Mouse (Mus musculus) embryo, embryonic 11 days (tissue): ENCODE data around the gene Fam25c.
A peak's percentile ranks its signal among the peaks of the same experiment; 100 is the strongest.
"Not testable (repeated sequence)": the region's sequence is repeated elsewhere in the genome, so short reads cannot be mapped to it uniquely, and the experiment has no call there.

ENCODE experiments used
- DNase-seq: peaks from one replicate; pipeline ENCODE4 v3.0.0-alpha.2; 2015

Fam25c gene

GRCm38 (mm10) chr14:34355301-34355700 is at the start of gene Fam25c:
Fam25c (minus strand) TSS chr14:34355433.
- DNase-seq, result no peak

GRCm38 (mm10) chr14:34403424-34403823 is 48.2 kb upstream of the Fam25c start:
- no peak for DNase-seq

- DNase-seq, result no peak
These were observed 47.6 kb upstream of the Fam25c start for GRCm38 (mm10) chr14:34402871-34403270.

DNA sequence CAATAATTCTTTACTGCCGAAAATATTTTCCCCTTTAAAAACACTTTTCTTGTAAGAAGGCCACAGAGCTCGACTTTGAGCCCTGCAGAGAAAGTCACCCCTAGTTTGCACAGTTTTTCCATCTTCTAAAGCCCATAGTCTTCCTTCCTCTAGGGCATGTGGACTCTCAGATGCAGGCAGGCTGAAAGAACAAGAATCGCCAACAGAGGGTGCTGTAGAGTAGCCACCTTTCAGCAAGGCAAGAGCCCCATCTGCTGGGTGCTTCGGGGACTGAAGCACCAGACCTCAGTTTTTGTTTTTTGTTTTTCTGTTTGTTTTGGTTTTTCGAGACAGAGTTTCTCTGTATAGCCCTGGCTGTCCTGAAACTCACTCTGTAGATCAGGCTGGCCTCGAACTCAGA is 45.9 kb upstream of the Fam25c start:
- peak; percentile 69 for DNase-seq

DNA sequence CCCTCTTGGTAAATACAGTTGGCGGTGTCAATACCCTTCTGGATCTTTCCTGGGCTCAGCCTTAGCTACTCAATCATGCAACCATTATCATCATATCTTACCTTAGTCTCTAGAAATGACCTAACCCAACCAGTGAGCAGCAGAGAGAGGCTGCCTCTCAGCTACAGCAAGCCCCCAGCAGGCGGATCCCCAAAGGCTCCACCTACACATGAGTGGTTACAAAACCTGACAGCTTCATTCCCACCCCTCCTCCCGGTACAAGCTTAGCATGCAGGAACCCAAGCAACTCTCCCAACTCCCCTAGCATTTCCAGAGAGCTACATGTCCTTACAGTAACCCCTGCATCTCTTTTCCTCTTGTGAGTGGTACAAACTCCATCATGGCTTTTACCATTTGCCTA is 44.8 kb upstream of the Fam25c start:
- no peak for DNase-seq

DNA sequence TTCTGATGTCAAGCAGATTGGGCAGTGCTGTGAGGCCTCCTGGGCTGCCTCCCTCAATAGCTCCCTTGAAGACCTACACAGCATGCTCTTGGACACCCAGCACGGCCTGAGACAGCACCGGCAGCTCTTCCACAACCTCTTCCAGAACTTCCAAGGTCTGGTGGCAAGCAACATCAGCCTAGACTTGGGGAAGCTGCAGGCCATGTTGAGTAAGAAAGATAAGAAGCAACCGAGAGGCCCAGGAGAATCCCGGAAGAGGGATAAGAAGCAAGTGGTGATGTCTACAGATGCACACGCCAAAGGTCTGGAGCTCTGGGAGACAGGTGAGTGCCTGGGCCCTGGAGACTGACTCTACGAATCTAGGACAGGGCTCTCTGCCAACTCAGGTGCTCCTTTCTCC is 44.1 kb upstream of the Fam25c start:
- DNase-seq, result no peak

- no peak for DNase-seq
These were observed 43.7 kb upstream of the Fam25c start for GRCm38 (mm10) chr14:34398901-34399300.

GRCm38 (mm10) chr14:34397871-34398270 is 42.6 kb upstream of the Fam25c start:
- DNase-seq, result no peak

GRCm38 (mm10) chr14:34393295-34393694 is 38.1 kb upstream of the Fam25c start:
- no peak for DNase-seq

DNA sequence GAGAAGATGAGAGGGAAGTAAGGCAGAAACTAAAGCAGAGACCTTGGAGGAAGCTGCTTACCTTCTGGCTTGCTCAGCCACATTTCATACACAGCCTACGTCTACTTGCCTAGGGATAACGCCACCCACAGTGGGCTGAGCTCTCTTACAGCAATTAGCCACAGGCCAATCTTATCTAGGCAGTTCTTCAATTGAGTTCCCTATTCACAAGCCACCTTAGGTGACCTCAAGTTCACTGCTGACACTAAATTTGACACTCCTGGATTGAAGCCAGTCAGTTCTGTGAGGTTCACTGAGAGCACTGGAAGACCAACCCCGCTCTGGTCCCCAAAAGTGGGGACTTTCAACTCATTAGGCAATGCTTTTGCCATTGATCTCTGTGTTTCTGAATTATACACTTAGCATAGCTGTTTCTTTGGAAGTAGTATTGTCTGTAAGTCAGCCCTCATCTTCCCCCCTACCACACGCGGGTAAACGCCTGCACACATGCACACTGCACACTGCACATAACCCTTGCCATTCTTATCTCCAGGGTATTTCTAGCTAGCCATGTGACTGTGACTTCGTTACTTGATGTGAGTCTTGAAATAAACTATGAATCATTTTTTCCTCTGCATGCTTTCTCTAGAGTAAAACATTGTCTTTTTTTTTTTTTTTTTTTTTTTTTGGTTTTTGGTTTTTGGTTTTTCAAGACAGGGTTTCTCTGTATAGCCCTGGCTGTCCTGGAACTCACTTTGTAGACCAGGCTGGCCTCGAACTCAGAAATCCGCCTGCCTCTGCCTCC is 27.9 kb upstream of the Fam25c start:
- DNase-seq, result no peak

DNA sequence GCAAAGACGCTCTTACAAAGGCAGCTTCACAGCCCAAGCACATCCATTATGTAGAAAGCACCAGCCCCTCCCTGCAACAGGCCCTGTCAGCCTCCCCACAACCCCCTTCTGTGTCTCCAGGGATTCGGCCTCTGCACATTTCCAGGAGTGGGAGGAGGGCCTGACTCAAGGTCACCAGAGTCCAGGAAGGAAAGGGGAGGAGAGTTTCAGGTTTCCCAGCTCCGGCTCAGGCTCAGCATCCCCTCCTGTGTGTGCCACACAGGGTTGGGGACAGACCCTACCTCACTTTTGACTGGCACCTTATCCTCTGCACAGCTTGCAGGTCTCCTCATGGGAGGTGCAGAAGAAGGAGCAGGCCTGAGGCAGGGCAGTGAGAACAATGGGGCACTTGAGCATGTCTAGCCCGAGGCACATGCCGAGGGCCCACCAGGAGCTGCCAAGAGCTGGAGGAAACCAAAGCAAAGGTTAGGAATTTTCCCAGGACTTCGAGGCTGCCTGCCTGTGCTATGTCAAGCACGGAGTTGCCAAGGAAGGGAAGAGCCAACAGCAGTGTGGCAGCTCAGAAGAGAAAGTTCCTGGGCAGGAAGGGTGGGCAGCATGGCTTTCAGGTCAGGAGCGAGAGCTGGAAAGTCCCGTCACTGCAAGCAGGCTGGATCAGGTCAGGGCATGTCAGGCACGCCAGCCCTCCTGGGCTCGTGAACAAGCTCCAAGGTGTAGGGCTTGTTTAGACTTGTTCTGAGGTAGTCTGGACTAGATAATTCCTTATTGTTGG is 23.5 kb upstream of the Fam25c start:
- DNase-seq, result peak; percentile 77

DNA sequence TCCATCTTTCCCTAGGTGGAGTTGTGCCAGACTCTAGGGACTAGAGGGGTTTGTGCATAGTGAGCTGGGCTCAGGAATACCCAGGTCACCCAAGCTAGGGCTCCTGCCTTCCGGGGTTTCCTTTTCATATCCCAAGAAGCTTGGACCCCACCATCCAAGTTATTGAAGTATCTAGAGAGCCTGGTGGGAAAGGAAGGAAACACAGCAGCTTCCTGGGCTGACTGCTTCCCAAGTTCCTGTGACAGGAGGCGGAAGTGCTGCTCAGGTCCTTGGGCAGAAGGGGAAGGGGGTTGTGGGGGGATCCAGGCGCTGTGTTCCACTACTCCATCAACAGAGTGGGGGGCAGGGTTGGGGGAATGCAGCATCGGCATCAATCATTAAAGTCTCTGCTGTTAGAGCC is 21.9 kb upstream of the Fam25c start:
- DNase-seq, result no peak

- DNase-seq, result no peak
These were observed 20.7 kb upstream of the Fam25c start for GRCm38 (mm10) chr14:34375941-34376340.

DNA sequence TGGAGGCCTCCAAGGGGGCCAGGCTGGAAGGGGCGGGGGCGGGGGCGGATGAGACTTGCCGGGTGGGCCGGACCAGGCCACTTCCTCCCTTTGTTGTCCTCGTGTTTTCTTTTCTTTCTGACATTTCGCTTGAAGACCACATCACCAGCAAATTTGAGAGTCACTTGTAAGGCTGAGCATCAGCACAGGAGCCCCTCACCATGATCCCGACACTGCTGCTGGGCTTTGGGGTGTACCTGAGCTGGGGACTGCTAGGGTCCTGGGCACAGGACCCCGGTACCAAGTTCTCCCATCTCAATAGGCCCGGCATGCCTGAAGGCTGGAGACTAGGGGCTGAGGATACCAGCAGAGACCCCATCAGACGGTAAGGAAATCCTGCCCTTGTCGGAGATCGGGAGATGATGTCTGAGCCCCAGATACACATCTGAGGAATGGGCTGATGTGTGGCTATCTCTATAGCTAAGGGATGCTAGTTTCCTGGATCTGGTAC is 20.2 kb upstream of the Fam25c start, which contains the start of gene Mmrn2:
Gene Mmrn2, plus strand, starts transcription at position 51 of the 490 bp plus-strand sequence.
- DNase-seq, result no peak

- peak; percentile 54 for DNase-seq
These were observed 19.3 kb upstream of the Fam25c start, which contains the start of gene Sncg for GRCm38 (mm10) chr14:34374577-34374976. Sncg (minus strand) TSS chr14:34374789.

GRCm38 (mm10) chr14:34373581-34373980 is 18.3 kb upstream of the Fam25c start:
- no peak for DNase-seq

- peak; percentile 63 for DNase-seq
These were observed 17.4 kb upstream of the Fam25c start for GRCm38 (mm10) chr14:34372646-34373045.

- no peak for DNase-seq
These were observed 16.5 kb upstream of the Fam25c start for GRCm38 (mm10) chr14:34371763-34372162.

GRCm38 (mm10) chr14:34370921-34371320 is 15.7 kb upstream of the Fam25c start:
- no peak for DNase-seq

DNA sequence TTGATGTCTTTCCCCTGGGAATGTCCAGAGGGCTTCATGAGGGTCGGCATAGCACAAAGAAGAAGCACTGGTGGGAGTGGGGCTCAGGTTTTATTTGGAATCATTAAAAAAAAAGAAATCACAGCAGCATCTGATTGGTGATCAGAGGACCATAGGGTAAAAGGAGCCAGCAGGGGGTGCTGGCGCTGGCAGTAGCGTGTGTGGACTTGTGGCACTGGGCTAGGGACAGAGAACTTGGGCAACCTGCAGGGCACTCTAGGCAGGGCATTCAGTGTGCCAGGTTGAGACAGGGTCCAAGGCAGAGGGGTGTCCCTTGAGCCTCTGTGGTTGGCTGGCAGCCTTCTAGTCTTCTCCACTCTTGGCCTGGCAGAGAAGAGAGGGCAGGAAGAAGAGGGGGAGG is 15.0 kb upstream of the Fam25c start:
- DNase-seq, result no peak

- no peak for DNase-seq
These were observed 9.9 kb upstream of the Fam25c start for GRCm38 (mm10) chr14:34365147-34365507.

DNA sequence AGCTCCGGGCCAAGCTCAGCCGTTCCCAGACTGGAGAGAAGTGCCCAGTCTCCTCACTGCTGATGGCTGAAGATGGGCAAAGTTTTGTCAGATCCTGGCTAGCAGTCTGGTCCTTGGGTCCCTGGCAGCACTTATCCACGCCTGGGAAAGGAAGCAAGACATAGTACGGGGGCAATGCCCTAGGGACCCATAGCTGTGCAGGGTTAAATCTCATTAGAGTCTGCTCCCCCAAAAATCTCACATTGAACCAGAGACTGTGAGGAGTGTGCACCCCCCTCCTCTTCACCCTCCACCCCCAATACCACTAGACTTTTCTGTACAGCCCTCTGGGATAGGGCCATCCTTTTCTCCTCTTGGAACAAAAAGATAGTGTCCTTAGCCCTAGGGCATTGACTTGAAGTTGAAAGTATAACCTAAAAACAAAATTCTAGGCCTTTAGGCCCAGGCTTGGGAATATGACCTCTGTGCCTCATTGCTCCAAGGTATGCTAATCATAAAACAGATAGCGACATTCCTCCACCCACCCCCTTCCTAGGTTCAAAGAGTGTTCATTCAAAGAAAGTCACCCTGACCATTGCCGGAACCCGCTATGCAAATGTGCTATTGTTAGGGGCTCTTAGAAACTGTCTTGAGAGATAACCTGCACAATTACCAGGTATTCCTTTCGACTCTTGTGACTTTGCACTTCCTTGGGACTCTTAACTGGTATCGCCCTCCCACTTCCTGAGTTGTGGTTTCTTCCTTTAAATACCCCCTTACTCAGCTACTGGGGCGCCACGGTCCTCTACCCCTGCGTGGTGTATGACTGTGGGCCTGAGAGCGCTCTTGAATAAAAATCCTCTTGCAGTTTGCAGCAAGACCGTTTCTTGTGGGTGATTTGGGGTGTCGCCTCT is 9.3 kb upstream of the Fam25c start:
- DNase-seq, result not testable (repeated sequence)
